Mouse (Mus musculus): ENCODE measurements around the gene Myo15.
"Not testable (repeated sequence)": the region's sequence is repeated elsewhere in the genome, so short reads cannot be mapped to it uniquely, and the experiment has no call there.

The Myo15 gene

DNA sequence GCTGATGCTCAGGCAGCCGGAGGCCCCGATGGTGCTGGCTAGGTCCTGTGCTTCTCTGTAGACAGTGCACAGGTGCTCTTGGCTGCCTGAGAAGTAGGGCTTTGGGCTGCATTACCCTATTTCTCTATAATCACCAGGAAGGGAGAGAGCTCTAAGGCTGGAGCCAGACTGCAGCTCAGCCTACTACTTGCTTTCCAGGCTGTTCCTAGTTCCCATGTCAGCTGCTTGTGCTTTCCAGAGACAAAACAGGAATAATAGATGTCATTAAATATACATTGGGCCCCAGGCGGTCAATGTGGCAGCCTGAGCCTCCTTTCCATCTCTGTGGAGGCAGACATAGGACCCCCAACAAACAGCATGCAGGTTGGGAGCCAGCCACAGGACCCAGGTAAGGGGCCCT, at the start of gene Myo15:
TSS of gene Myo15 (plus strand) at position 301 of the 400 bp plus-strand sequence.
- DNase-seq, result no peak

DNA sequence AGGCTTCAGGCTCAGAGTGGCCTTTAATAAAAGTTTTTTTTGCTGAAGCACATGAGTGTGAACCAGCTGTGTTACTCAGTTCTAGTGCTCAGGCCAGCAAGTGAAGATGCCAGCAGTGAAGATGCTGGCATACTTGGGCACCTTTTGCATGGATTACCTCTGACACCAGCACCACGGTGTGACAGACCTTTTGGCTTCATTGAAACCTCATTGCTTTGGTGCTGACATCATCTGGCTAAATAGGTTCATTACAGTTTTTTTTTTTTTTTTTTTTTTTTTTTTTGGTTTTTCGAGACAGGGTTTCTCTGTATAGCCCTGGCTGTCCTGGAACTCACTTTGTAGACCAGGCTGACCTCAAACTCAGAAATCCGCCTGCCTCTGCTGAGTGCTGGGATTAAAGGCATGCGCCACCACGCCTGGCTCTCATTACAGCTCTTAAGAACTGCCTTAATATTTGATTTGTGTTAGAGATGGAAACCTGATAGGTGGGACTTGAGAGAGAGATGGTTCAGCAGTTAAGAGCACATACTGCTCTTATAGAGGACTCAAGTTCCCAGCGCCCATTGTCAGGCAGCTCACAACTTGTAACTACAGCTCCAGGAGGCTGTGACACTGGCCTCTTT, 47.0 kb upstream of the Myo15 start:
- DNase-seq, result peak; percentile 22

- no peak for DNase-seq
These were observed 46.1 kb upstream of the Myo15 start for GRCm38 (mm10) chr11:60423006-60423405.

GRCm38 (mm10) chr11:60426417-60426816, 42.7 kb upstream of the Myo15 start:
- no peak for DNase-seq

DNA sequence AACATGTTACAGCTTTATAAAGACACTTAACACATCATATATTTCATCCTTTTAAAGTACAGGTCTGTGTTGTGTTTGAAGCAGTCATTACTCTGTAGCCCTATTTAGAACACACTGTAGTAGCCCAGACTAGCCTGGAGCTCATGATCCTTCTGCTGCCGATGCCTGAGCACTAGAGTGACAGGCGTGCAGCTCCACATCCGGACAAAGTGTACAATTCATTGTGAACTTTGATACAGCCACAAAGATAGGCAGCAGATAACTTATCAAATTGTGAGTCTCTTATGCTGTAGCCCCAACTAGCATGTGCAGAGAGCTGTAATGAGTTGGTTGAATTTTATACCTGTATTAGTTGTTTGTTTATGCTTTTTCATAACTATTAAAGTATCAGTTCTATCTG, 41.5 kb upstream of the Myo15 start:
- DNase-seq, result no peak

- DNase-seq, result no peak
These were observed 35.6 kb upstream of the Myo15 start for GRCm38 (mm10) chr11:60433501-60433900.

DNA sequence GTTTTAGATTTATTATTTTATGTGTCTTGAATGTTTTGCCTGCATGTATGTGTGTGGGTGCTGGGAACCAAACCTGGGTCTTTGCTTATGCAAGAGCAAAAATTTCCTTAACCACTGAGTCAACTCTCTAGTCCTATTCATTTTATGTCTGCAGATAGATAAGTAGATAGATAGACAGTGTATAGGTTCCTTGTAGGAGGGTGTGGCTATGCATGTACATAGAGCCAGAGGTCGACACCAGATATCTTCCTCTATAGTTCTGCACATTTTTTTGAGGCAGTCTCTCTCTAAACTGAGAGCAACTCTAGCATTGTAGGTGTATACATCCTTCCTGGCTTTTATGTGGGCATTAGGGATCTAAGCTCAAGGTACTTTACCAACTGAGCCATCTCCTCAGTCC, 34.0 kb upstream of the Myo15 start:
- no peak for DNase-seq

GRCm38 (mm10) chr11:60436618-60437017, 32.5 kb upstream of the Myo15 start:
- DNase-seq, result no peak

DNA sequence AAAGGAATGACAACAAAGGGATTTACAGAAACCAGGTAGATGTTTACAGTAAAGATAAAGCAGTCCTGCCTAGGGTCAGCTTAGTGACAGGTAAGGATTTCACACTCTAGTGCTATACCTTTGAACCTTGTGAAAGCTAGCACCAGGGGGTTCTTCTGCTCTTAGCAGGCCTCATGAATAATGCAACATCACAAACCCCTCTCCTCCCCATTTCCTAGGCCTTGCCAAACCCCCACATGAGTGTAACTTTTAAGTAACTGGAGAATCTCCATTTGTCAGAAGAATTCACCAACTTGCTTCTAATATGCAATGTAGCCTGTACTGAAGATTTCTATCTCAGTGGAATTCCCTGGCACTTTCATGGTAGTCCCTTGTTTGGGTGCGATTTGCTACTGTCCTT, 29.5 kb upstream of the Myo15 start:
- not testable (repeated sequence) for DNase-seq

DNA sequence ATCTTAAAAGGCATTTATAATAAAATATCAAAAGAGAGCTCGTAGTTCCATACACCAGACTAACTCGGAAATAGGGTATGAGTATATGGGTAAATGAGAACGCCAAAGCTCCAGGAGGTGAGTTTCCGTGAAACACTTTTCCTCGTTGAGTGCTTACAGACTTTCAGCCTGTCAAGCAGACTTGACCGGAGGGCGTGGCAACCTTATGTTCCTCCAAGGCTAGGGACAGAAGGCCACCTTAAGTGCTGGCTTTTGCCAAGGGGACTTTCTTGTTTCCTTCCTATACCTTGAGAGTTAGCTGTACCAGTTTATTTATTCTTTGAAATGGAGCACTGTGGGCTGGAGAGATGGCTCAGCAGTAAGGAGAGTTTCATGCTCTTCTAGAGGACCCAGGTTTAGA, 29.0 kb upstream of the Myo15 start:
- no peak for DNase-seq

DNA sequence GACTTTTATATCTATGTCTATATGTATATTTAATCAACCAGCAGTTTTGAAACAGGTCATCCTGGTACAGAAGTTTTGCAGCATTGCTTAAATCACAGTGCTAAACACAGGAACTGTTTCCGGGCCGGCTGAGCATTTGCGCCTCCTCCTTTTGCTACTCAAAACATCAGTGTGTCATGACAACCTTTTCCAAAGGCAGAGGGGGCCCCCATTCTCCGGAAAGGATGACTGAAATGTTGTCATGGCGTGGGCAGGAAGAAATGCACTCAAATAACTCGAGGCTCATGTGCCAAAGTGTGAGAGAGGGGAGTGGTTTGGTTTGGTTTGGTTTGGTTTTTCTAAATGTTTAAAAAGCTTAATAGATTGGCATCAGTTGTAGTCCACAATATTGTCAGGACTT, 26.2 kb upstream of the Myo15 start:
- DNase-seq, result no peak

GRCm38 (mm10) chr11:60444007-60444406, 25.1 kb upstream of the Myo15 start:
- DNase-seq, result no peak

GRCm38 (mm10) chr11:60454080-60454744, 14.9 kb upstream of the Myo15 start, which contains the start of gene Drg2:
Gene Drg2 (plus strand): TSS chr11:60454591.
- DNase-seq, result peak; percentile 94

- peak; percentile 12 for DNase-seq
These were observed 14.4 kb upstream of the Myo15 start for GRCm38 (mm10) chr11:60454745-60455087.

- peak; percentile 23 for DNase-seq
These were observed 11.2 kb upstream of the Myo15 start for GRCm38 (mm10) chr11:60457973-60458372.

GRCm38 (mm10) chr11:60465943-60466380, 3.2 kb upstream of the Myo15 start:
- DNase-seq, result peak; percentile 47

GRCm38 (mm10) chr11:60470743-60471142, 1.6 kb downstream of the Myo15 start:
- DNase-seq, result no peak

DNA sequence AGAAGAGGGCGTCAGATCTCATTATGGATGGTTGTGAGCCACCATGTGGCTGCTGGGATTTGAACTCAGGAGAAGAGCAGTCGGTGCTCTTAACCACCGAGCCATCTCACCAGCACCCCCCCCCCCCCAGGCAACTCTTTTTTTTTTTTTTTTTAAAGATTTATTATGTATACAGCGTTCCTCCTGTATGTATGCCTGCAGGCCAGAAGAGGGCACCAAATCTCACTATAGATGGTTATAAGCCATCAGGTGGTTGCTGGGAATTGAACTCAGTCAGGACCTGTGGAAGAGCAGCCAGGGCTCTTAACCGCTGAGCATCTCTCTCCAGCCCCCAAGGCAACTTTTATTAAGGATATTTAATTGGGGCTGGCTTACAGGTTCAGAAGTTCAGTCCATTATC, 5.4 kb downstream of the Myo15 start:
- DNase-seq, result no peak

- DNase-seq, result no peak
These were observed 6.7 kb downstream of the Myo15 start for GRCm38 (mm10) chr11:60475668-60476362.

DNA sequence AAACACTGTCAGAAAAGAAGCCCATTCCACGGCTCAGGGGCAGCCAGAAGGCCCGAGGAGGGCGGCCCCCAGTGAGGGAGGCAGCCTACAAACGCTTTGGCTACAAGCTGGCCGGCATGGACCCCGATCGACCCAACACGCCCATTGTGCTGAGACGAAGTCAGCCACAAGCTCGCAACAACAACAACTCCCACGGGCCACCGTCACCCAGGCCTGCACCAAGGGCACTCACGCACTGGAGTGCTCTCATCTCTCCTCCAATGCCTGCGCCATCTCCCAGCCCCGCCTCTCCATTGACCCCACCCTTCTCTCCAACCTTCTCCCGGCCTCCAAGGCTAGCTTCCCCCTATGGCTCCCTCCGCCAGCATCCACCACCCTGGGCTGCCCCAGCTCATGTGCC, 9.0 kb downstream of the Myo15 start:
- peak; percentile 29 for DNase-seq

GRCm38 (mm10) chr11:60486267-60486666, 17.1 kb downstream of the Myo15 start:
- no peak for DNase-seq

DNA sequence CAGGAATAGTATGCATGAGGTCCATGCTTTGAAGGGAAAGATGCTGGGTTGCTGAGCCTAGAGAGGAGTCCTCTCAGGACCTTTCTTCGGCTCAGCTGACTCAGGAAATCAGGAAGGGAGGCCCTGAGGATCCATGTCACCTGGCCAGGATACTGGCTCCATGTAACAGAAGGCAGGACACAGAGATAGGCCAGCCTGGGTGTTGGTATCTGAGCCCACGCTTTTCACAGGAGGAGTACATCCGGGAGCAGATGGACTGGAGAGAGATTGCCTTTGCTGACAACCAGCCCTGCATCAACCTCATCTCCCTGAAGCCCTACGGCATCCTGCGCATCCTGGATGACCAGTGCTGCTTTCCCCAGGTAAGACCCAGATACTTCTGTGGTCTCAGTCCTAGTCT, 23.6 kb downstream of the Myo15 start:
- DNase-seq, result no peak

- DNase-seq, result no peak
These were observed 26.6 kb downstream of the Myo15 start for GRCm38 (mm10) chr11:60495692-60496091.

GRCm38 (mm10) chr11:60507281-60507680, 38.1 kb downstream of the Myo15 start:
- no peak for DNase-seq
